Mouse (Mus musculus): ENCODE measurements at regions not wholly inside any gene's neighbourhood (a gene's known extent, or its start where the extent isn't known, plus 50 kb on each side); places are given as distances from the start of the nearest gene placed in this dataset.

DNA sequence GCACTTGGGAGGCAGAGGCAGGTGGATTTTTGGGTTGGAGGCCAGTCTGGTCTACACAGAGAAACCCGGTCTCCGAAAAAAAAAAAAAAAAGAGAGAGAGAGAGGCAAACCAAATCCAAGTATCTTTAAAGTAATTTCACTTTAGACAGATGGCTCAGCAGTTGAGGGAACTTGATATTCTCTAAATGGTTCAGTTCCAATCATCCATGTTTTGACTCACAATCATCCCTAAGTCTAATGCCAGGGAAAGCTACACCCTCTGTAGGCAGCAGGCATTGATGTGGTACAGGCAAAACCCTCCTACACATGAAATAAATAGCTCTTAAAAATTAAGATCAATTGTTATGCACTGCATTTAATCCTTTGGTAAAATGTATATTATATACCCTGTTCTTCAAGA lies 248.8 kb upstream of the Gm5152 start:
- in situ Hi-C loops (cut with MboI, MseI): no loop called here

GRCm38 (mm10) chr5:10478073-10478472 lies 231.7 kb upstream of the Gm5152 start:
- in situ Hi-C loops (cut with MboI, MseI): no loop called here

DNA sequence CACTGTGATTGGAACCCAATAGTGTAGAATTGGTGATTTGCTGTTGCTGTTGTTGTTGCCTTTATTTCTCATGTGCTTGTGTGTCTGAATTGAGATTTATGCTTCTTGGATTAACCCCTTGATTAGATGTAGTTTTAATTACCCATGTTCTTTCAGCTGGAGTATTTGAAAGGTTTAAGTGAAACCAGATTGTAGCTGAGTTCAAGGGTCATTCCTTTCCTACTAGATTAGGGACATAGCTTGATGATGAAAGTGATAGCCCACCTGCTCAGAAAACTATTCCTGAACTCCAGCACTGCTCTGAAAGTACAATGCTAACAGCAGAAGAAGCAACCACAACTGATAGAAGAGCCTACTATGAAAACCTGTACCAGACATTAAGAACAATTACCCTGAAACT lies 231.1 kb upstream of the Gm5152 start:
- in situ Hi-C loops (cut with MboI, MseI): no loop called here

- in situ Hi-C loops (cut with MboI, MseI): no loop called here
These were observed 200.3 kb upstream of the Gm5152 start for GRCm38 (mm10) chr5:10446584-10446983.

GRCm38 (mm10) chr5:10417691-10418217 lies 171.4 kb upstream of the Gm5152 start:
- in situ Hi-C loops (cut with MboI, MseI): no loop called here

- in situ Hi-C loops (cut with MboI, MseI): no loop called here
These were observed 170.6 kb upstream of the Gm5152 start for GRCm38 (mm10) chr5:10416949-10417348.

DNA sequence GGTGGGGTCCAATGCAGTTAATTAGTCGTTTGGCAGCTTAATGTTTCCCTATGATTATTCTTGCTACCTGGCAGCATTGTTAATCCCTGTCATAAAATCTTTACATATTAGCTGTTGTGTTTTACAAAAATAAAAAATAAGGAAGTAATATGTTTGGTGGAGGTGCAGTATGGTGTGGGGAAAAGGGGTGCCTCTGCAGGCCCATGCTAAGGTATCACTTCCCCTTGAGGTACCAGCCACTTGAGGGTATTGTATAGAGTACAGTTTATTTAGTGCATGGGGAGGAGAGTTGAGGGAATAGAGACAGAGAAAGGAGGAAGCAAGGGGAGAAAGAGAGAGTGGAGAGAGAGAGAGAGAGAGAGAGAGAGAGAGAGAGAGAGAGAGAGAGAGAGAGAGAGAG lies 167.7 kb upstream of the Gm5152 start:
- in situ Hi-C loops (cut with MboI, MseI): no loop called here

DNA sequence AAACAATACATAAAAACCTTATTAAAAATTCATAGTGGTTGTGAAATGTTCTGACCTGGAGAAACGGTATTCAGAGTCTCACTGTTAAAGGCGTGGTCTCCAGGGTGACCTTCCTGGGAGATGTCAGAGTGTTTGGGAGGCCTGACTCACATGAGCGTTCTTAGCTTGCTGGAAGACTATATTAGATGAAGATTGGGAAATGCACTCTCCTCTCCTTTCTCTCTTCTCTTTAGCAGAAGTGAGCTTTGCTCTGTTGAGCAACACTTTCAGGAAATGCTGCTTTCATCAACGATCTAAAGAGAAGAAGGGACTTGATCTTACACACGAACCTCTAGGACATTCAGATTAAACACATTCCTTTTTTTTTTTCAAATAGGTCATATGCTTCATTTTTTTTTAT lies 147.2 kb upstream of the Gm5152 start:
- in situ Hi-C loops (cut with MboI, MseI): no loop called here

GRCm38 (mm10) chr5:10388991-10389390 lies 142.7 kb upstream of the Gm5152 start:
- in situ Hi-C loops (cut with MboI, MseI): no loop called here

DNA sequence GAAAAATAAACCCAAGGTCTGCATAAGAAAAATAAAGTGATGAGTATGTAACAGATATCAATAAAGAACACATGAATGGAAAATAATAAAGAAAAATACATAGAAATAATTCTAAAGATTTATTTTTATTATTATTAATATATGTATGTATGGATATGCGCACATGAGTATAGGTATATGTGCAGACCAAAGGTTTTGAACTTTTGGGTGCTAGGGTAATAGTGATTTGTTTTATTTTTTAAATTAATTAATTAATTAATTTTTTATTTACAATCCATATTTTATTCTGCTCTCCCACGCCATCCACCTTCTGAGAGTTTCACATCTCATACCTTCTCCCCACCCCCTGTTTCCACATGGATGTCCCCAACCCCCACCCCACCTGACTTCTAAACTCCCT lies 105.8 kb upstream of the Gm5152 start:
- in situ Hi-C loops (cut with MboI, MseI): no loop called here

GRCm38 (mm10) chr5:10320611-10321010 lies 74.3 kb upstream of the Gm5152 start:
- in situ Hi-C loops (cut with MboI, MseI): loop anchor here (10.0 kb wide), 1 partner anchor 296 kb away; no protein-coding TSS in a partner anchor

All from T-helper 2 cell (primary cell).